Mouse (Mus musculus) adrenal gland, adult 18-20 months (tissue): ENCODE measurements at regions not wholly inside any gene's neighbourhood (a gene's known extent, or its start where the extent isn't known, plus 50 kb on each side); places are given as distances from the start of the nearest gene placed in this dataset.

Source experiments
- DNase-seq, 2 experiments: peaks; one replicate each; pipeline ENCODE4 v3.0.0; 2021 to 2022; ENCODE audit warnings: low spot score in 2 of 2

DNA sequence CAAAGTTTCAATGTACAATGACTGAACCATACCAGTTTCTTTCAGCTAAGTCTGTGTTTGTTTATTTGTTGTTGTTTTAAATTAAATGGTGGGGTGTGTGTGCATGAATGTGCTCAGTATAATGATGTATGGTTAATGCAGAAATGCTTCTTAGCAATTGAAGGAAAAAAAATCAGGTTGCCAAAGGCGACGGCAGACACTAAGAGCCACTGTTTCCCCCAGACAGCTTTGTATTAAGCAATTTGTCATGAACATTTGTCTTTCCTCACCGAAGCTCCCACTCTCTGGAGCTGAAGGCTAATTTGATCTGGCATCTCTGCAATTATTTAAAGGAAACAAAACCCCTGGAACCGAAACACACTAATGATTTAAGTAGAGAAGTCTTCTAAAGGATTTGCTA lies 360.7 kb downstream of the Bckdhb start:
- DNase-seq, result no peak

DNA sequence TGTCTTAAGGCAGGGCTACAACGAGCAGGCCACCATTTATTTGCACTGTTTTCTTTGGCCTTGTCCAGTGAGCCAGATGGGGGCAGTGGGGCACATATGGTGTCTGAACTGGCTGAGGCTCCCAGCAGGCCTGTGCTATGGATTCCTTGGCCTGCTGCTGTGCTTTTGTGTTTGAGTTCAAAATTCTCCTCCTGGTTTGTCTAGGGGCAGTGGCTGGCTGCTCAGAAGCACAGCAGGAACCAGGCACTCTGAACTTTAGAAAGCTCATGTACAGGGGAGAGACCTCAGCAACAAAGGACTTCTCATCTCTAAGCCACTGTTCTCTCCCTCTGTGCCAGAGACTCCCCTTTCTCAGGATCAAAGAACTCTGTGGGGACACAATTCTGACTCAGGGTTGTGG lies 370.9 kb downstream of the Bckdhb start:
- DNase-seq, result no peak

DNA sequence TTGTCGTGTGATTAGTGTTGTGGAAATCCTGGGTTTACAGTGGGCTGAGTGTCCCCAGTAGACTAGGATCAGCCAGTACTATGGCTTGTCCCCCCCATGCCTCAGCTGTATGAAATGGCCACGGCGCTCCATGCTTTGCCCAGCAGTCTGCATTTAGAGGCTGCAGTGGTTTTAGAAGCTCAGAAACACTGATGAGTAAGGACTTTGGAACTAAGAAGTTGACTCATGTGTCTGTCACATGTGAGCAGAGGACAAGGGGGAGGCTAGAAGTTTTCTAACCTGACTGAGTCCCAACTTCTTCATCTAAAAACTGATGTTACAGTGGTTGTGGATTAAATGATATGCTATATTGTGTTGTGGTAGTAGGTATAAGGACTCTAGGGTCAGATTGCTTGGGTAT lies 371.5 kb downstream of the Bckdhb start:
- DNase-seq, result no peak

DNA sequence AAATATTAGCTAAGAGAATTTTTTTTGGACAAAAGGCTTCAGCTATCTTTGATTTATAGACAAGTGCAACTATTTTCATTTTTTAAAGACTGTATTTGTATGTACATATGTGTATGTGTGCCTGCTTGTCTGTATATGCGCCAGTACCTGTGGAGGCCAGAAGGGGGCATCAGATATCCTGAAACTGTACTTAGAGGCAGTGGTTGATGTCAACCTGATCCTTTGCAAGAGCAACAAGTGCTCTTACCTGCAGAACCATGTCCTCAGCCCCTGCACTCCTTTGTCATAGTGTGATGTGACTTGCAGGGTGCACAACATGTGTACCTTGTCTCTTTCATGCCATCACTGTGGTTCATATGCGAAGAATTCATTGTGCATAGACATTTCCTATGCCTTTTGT lies 379.5 kb downstream of the Bckdhb start:
- DNase-seq, result no peak

DNA sequence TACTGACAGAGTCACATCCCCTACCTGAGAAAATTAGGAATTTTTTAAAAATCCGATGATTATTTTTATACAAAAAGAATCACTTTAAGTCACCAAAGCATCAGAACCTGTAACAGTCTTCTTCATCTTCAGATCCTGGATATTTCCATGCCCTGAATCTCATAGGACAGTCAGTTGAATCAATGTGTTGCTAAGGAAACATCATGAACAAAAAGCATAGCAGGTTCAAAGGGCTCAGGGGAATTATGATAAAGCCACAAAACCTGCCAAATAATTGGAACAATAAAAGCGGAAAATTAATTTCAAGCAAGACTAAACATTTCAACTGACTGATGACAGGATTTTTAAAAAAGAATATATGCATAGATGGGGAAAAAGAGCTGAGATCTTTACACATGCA lies 393.9 kb downstream of the Bckdhb start:
- no peak for DNase-seq

DNA sequence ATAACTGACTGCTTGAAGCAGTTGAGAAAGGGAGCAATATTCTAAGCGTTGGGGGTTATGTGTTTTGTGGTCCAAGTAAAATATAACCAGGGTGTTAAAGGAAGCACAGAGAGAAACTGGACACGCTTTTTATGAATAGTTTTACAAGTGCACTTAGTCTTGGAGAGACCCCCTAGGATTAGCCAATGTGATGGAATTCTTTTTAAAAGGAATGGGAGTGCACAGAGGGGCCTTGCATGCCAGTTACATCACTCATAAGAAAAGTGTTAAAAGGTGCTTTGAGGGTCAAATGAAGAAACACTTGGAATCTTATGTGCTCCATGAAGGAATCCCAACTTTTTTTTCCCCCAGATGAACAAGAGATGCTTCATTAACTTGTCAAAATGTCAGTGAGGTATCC lies 394.4 kb downstream of the Bckdhb start:
- no peak for DNase-seq

DNA sequence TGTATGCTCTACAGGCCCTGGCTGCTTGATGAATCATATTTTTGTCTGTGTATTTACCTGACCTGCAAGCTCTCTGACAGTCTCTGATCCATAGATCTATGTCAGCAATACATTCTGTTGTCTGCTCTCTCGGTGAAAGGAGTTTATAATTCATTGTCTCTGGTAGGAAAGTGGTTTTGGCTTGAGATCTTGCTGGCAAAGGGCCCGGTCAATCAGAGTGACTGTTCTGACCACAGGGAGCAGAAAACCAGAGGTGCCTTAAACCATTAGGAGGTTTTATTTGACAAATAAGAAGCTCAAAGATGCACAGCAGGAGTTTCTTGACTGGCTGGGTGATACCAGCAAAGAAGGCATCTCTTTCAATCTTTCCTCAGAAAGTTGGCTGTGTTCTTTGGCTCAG lies 398.2 kb downstream of the Bckdhb start:
- no peak for DNase-seq

DNA sequence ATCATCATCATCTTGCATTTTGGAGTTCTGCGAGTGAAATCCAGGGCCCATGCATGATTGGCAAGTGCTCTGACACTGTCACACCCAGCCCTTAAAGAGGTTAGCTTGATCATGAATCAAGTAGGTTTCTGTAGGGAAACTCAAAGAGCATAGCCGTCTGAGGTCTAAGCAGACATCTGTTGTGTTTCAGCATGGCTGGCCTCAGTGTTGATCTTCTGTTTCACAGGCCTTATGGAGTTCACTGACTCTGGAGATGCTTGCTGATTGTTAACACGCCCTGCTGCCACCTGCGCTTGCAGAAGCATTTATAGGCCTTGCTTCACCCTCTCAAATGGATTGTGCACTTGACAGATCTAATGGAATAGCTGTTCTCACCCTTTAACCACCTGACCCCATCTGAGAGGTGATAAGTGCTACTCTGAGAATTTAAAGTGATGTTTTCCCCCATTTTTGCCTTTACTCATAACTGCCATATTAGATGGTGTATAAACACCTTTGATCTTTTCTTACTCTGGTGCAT lies 406.2 kb downstream of the Bckdhb start:
- no peak for DNase-seq

DNA sequence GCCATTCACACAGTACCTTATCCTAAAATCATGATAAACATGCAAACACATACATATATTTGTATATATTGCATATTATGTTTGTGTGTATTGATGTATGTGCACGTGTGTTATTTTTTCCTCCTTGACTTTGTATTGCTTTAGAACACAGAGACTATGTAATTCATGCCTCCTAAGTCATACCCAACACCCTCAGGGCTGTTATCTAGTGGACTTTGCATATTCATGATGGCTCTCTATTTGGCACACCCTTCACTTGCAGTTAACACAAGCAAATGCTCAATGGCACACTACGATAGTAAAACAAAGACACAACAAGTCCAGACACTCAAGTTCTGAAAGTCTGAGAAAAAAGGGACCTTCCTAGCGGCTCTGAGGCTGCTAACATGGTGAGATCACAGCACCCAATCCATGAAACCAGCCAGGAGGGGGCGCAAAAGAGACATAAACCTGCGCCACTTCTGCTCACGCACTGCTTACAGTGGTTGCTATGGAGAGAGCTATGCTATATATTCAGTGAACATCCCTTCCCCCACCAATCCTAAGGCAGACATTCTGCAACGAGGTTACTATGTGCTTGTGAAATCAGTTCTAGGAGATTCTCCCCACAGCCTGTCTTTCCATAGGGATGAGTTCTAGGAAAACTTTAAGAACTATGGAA lies 418.6 kb downstream of the Bckdhb start:
- DNase-seq, result peak; percentile 68

DNA sequence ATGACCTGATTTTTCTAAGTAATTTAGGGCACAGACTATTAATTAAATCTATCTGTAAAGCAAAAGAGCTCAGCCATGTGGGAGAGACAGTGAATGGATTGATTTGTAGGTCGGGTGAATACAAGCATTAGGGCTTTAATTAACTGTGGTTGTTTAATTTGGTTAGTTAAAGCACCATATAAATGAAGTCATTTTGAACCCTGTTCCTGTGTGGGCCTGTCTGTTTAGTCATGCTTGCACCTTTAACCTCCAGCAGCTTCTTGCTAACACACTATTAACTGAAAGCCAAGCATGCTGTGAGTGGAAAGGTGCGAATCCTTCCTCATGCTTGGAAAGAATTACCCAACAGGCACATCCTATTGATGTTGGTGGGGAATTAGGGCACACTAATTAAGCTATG lies 425.3 kb downstream of the Bckdhb start:
- no peak for DNase-seq

DNA sequence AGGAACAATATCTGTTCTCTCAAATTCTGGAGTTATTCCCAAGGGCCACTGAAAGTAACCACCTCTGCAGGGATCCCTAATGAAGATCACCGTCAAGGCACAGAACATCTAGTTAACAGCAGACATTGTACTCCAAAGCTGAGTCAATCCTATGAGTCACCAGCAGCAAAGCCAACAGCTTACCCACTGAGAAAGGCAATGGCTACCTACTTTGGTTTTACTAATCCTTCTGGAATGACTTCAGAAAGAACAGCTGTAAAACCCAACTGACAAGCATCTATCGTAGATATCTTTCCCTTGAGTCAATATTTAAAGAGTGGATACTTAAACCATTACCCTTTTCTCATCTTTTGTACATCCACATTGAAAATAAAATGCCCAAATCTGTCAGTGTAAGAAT lies 429.5 kb downstream of the Bckdhb start:
- no peak for DNase-seq

DNA sequence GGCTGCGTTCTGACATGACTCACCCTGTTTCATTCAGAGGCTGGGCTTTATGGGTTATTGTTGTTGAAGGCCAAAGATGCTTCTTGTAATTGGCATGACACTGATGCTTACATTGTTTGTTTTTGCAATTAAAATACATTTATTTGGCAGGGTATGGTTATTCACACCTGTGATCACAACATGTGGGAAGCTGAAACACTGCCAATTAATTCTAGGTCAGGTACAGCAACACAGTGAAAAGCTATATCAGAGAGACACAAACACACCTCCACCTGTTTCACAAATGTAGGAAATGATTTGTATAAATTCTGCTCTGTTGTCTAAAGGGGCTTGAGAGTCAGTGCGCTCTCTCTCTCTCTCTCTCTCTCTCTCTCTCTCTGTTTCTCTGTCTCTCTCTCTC lies 431.2 kb downstream of the Bckdhb start:
- no peak for DNase-seq

DNA sequence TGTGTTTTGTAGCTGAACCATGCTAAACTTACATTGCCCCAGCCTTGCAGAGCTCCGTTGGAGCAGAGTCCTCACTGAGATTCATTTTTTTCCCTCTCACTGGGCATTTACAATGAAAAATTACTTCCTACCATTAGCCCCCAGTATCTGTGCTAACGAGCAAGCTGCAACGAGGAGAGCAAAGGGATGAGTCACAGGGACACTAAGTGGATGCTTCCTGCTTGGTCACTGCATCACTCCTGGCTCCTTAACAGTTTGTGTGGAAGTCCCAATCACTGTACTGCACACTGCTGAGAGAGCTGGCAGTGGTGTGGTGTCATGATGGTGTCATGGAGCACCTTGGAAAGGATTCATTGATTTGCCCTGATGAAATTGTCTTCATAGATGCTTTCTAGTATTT lies 434.9 kb downstream of the Bckdhb start:
- DNase-seq, result no peak

DNA sequence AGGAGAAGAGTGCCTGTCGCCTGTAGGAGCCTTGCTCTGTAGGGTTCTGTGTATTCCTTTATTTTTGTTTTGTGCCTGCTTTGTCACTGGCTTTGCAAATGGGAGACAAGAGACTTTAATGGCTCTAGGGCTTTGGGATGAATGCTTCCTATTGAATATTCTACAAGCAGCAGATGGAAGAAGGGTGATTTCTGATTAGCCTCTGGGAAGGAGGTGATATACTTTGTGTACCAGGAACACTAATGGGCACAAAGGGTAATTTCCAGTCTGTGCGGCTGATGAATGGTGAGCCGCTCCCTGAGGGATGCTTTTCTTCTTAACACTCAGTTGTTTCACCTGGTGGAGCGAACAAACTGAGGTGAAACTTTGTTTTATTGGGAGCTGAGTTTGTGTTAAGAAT lies 435.5 kb downstream of the Bckdhb start:
- DNase-seq, result no peak

DNA sequence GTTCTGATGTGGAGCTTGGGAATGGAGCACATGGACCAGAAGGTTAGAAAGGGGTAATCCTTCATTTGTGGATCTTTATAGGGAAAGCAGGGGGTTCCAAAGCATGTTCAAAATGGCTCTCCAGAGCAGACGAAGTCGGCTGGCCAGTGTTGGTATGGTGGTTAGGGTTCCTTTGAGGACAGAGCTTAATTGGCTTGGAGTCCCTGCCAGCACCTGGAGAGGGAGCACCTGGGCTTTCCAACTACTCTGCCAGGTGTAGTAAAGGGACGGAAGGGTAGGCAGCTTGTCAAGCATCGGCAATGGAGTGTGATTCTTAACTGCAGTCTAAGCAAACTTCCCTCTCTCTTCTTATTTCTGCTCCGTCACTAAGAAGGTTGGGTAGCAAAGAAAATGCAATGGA lies 438.5 kb downstream of the Bckdhb start:
- no peak for DNase-seq

DNA sequence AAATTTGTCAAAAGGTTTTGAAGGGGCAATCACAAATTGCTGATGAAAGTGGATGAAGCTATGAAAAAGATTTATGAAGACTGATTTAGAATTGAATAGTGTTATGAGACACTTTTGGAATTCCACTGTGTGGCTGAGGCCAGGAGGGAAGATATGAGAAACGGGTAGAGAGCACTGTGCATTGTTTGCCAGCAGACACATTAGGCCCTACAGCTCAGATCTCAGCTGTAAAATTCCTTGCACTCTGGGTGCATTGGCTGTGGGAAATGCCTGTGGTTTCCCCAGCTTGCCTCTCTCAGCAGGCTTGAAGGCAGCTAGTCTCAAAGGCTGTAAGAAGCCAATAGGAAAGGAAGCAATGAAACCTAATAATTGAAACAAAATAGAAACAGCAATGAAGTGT lies 444.3 kb downstream of the Bckdhb start:
- no peak for DNase-seq

DNA sequence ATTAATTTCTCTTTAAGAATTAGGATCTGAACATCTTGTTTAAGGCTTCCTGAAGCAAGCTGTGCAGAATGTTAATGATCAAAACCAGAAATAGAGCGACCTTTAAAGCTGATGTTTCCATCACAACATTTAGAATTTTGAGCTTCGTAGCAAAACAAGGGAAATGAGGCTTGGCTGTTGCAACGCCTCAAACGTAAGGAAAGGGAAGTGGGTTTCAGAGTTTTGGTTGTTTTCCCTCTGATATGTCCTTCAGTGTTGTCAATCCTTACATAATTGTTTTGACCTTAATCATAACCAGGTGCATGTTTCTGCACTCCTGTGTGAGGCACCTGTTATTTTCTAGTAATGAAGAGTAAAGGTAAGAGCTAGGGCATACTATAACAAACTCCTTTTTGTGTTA lies 445.3 kb downstream of the Bckdhb start:
- no peak for DNase-seq

DNA sequence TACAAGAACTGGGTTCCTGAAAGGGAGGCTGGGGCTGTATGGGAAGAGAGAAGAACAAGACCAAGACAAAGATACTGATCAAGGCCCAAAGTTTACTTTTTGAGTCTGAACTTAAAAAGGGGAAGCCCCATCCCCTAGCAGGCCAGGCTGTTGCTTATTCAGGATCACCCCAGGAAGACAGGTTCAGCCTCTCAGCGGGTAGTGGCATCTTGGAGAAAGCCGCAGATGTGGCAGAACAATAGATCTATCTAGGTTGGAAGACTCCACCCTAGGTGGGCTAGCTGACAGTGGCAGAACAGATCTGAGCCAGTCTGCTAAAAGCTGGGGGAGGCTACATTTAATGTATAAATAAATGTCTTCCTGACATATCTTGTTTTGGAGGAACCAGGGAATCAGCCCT lies 450.8 kb downstream of the Bckdhb start:
- no peak for DNase-seq

DNA sequence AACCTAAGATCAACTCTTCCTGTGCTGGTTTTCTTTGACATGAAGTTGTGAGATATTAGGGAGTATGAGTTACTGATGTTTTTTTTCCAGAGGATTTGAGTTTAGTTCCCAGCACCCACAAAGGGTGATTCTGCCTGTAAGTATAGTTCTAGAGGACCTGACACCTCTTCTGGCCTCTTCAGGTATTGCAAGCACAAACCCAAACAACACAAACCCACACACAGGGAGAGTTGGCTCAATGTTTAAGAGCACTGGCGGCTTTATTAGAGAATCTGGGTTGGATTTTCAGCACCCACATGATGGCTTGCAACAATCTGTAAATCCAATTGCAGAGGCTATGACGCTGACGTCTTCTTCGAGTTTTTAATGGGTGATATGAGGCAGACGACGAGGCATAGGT lies 451.7 kb downstream of the Bckdhb start:
- DNase-seq, result no peak

DNA sequence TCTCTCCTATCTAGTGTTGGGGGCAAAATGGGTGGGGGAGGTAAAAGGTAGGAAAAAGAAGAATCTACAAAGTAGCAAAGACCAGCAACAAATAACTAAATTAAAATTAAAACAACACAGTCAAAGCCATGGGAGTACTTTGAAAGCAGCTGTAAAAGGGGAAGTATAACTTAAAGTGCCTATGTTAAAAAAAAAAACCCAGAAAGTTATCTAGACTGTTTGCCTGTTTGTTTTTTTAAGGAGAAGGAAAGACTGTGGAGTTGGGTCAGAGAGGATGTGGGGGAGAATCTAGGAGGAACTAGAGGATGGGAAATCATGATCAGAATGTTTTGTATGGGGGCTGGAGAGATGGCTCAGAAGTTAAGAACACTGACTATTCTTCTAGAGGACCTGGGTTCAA lies 457.0 kb downstream of the Bckdhb start:
- no peak for DNase-seq

DNA sequence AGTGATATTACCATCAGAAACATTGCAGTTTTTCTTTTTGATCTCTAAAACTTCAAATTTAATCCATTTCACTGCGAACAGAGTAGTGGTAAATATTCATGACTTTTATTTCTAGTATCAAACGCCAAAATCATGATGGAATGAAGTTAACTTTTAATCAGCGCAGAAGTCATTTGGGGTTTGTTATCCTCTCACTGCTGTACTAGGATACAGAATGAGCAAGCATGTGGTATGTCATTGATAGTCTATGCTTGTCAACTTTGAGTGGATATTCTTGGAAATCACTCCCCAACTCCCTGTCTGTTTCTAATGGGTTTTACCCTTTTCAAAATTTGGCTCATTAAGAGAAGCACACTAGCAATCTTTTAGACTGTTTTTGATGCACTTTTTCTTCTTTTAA lies 464.9 kb downstream of the Bckdhb start:
- no peak for DNase-seq

DNA sequence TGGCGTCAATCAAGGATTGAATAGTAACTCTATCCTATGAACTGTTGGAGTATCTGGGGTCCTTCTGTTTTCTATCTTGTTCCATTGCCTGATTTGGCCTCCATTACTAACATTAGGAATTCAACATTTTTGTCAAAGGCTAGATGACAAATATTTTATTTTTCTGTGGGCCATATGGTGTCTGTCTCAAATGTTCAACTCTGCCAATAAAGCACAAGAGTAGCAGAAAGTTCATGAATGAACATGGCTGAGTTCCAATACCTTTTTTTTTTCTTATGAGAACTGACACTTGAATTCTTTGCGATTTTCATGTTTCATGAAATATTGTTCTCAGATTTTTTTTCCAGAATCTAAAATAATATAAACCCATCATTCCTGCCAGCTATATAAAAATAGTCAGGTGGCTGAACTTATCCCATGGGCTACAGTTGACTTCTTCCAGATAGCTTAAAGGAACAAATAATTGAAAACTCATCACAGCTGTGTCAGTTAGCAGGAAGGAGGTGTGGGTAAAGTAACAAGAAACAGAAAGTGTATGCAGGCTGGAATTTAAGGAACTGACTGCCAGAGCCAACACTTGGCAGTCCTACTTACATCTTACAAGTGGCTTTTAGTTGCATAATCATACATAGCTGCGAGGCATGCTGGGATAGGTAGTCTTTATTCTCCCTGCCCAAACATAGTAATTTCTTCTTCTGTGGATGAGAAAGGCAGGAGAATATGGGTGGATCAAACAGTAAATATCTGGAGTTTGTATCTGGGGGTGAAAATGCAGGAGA lies 469.8 kb downstream of the Bckdhb start:
- no peak for DNase-seq

DNA sequence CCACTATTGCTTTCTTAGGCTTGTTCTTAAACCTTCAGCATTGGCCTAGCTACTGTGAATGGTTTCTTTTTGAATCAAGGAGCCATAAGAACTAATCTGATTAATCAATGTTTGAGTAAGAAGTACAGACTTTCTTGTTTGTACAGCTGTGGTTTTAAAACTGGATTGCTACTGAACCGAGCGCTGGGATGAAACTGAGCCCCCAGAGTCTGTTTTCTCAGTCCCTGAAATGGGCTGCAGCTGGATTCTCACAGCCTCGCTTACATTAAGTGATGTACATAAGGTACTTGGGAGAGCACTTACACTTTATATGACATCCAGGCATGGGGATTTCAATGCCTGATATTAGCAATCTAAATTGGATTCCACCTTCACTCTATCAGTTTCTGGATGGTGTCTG lies 474.5 kb downstream of the Bckdhb start:
- no peak for DNase-seq
